Mouse (Mus musculus) embryonic fibroblast, embryonic 13.5 days (primary cell): ENCODE data around the gene Man2b2.

Experiments
- CTCF ChIP-seq: IDR thresholded peaks from 2 replicates; pipeline ENCODE4 v1.5.1; 2011; ENCODE audit warnings: mild to moderate bottlenecking, control low read depth, low read length, moderate library complexity, borderline replicate concordance; ENCODE audit not compliant: insufficient read depth
- POLR2A ChIP-seq: IDR thresholded peaks from 2 replicates; pipeline ENCODE4 v1.6.1; 2011; ENCODE audit warnings: low read depth, mild to moderate bottlenecking, control low read depth, low read length, moderate library complexity

GRCm38 (mm10) chr5:36857546-36857945 is 27.1 kb upstream of the Man2b2 start:
- no peak for TF ChIP-seq CTCF
- TF ChIP-seq POLR2A: no peak
